Mouse (Mus musculus): ENCODE measurements around the gene Hdac7.

- TF ChIP-seq CTCF (IDR thresholded peaks at IDR 0.05; ENCODE audit: control insufficient read depth, insufficient read depth, low read length) (peak; percentile 88), POLR2A (IDR thresholded peaks at IDR 0.05; ENCODE audit: borderline replicate concordance, control insufficient read depth, low read depth, low read length) (no peak)
Measured at GRCm38 (mm10) chr15:97776514-97776913, 67.8 kb downstream of the Hdac7 start.
